8 mouse cellular contexts compared by ENCODE assay signal in the genomic region with DNA sequence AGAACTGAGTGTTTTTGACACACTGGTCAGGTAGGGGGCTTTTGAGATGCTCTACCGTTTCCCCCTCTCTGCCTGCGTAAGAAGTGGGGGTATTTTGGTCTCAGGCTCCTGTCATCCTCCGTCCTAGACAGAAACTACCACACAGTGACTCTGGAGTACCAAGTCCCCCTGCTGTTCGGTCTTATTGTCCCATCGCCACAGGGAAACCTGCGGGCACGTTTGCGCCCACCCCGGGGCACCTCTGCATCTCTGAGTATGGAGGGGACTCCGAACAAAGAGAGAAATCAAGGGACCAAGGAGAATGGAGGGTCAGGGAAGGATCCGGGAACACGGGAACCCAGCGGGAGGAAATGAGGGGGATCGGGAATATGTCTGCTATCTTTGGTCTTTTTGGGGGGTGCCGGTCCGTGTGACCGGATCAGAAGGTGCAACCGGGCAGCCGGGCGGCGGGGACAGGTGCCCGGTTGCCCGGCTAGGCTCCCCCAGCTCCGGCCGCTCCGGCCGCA. TPM values are rescaled to one million over a fixed set of nuclear protein-coding genes. Genes with fewer than 3 reads are reported as not detected.
DNase-seq lines count a peak whose midpoint lies in the region; ATAC-seq and TF ChIP-seq lines count a peak whose summit lies in the region.

No protein-coding gene starts in this region.

- peak; percentile 81 for DNase-seq in cerebellum, adult 9-10 months
- DNase-seq in cerebellum, postnatal 25 days: no peak
- peak; percentile 61 for DNase-seq in CH12.LX (ENCODE audit: extremely low read depth)
- peak; percentile 62 to 68 for DNase-seq in heart, postnatal 14 days
- peak; percentile 30 for DNase-seq in liver, adult 2 months (ENCODE audit: extremely low read depth, low read depth, low spot score)
- peak; percentile 60 for DNase-seq in midbrain, postnatal 0 days (ENCODE audit: low spot score)
- peak; percentile 71 for DNase-seq in thymus, postnatal 25 days

- ATAC-seq in embryonic facial prominence, embryonic 12.5 days (ENCODE audit: insufficient number of reproducible peaks, insufficient read depth, low FRiP score, low TSS enrichment): no peak; the same call in none of the 2 replicates
- peak; percentile 45 for ATAC-seq in midbrain, postnatal 0 days (ENCODE audit: low FRiP score)

- in situ Hi-C loops in CH12.LX (cut with MboI; ENCODE audit: low pct_ligation_motif_present, low pct_unique_long_range_greater_than_20kb, low sequenced_read_pairs): loop anchor here (10.0 to 25.0 kb wide), 2 partner anchors 614 to 777 kb away; a partner anchor contains a TSS

- H3K27ac ChIP-seq in CH12.LX (ENCODE audit: insufficient read depth, low read depth): peak overlapping the region; percentile 38
- H3K27ac ChIP-seq in embryonic facial prominence, embryonic 12.5 days: peak overlapping the region; percentile 99
- H3K27ac ChIP-seq in liver, adult 2 months (replicated peaks; ENCODE audit: insufficient read depth, low read depth, low read length): peak overlapping the region; percentile 95
- H3K27ac ChIP-seq in midbrain, postnatal 0 days (ENCODE audit: low read depth, low read length): peak overlapping the region; percentile 100

- H3K9ac ChIP-seq in CH12.LX (ENCODE audit: insufficient read depth, low read depth): peak overlapping the region; percentile 79
- H3K9ac ChIP-seq in embryonic facial prominence, embryonic 12.5 days: peak overlapping the region; percentile 82
- H3K9ac ChIP-seq in liver, adult 2 months (ENCODE audit: low read depth, low read length): peak overlapping the region; percentile 95
- H3K9ac ChIP-seq in midbrain, postnatal 0 days (replicated peaks; ENCODE audit: low read length, poor library complexity, severe bottlenecking): peak overlapping the region; percentile 89

- peak in 1 of 2 experiments; percentile 52; a peak in 2 of 4 replicates for TF ChIP-seq CTCF in CH12.LX (conservative IDR thresholded peaks at IDR 0.05 in 1 of 2, IDR thresholded peaks at IDR 0.05 in 1 of 2; ENCODE audit: low read depth in 2 of 2, low read length in 2 of 2)
- peak; percentile 61 for TF ChIP-seq CTCF in liver, adult 2 months (IDR thresholded peaks at IDR 0.05; ENCODE audit: low read depth, low read length)
- TF ChIP-seq CTCF in midbrain, postnatal 0 days (IDR thresholded peaks at IDR 0.05): peak; percentile 62

- peak; percentile 37 for TF ChIP-seq RAD21 in CH12.LX (IDR thresholded peaks at IDR 0.05; ENCODE audit: low read depth, low read length)

- no peaks in the 10 kb centered on the region for H3K9me3 ChIP-seq in CH12.LX (replicated peaks; ENCODE audit: low read length)
- H3K9me3 ChIP-seq in embryonic facial prominence, embryonic 12.5 days: no peaks in the 10 kb centered on the region
- H3K9me3 ChIP-seq in midbrain, postnatal 0 days (ENCODE audit: low read length): no peaks in the 10 kb centered on the region

- peak overlapping the region; percentile 35 for H3K4me2 ChIP-seq in CH12.LX (ENCODE audit: insufficient read depth, low read depth, poor library complexity, severe bottlenecking)
- peak overlapping the region; percentile 61 for H3K4me2 ChIP-seq in embryonic facial prominence, embryonic 12.5 days (replicated peaks)
- peak overlapping the region; percentile 79 for H3K4me2 ChIP-seq in midbrain, postnatal 0 days (ENCODE audit: low read depth, low read length, poor library complexity, severe bottlenecking)

- peaks cover 9 to 10% of the 10 kb centered on the region in 2 experiments for H3K36me3 ChIP-seq in CH12.LX (replicated peaks in 1 of 2; ENCODE audit: control insufficient read depth in 1 of 2, insufficient read depth in 1 of 2, low read length in 1 of 2)
- peaks cover 9% of the 10 kb centered on the region for H3K36me3 ChIP-seq in embryonic facial prominence, embryonic 12.5 days
- H3K36me3 ChIP-seq in liver, adult 2 months (ENCODE audit: control insufficient read depth, insufficient read depth, low read length): peaks cover 10% of the 10 kb centered on the region
- H3K36me3 ChIP-seq in midbrain, postnatal 0 days (ENCODE audit: insufficient read depth, low read length): peaks cover 8% of the 10 kb centered on the region

- no peaks in the 10 kb centered on the region for H3K27me3 ChIP-seq in CH12.LX (replicated peaks)
- H3K27me3 ChIP-seq in embryonic facial prominence, embryonic 12.5 days: no peaks in the 10 kb centered on the region
- no peaks in the 10 kb centered on the region for H3K27me3 ChIP-seq in liver, adult 2 months (ENCODE audit: control insufficient read depth, insufficient read depth, low read length)
- H3K27me3 ChIP-seq in midbrain, postnatal 0 days (ENCODE audit: insufficient read depth, low read length): no peaks in the 10 kb centered on the region

- H3K4me1 ChIP-seq in CH12.LX (ENCODE audit: control insufficient read depth in 1 of 2, insufficient read depth in 2 of 2): peaks cover 7 to 17% of the 10 kb centered on the region in 2 experiments; a peak in 3 of 4 replicates
- H3K4me1 ChIP-seq in embryonic facial prominence, embryonic 12.5 days: peaks cover 11% of the 10 kb centered on the region; the same call in 1 of the 2 replicates
- H3K4me1 ChIP-seq in liver, adult 2 months (ENCODE audit: control insufficient read depth, insufficient read depth, low read length): peaks cover 2% of the 10 kb centered on the region
- H3K4me1 ChIP-seq in midbrain, postnatal 0 days (ENCODE audit: insufficient read depth, low read length): peaks cover 12% of the 10 kb centered on the region

- H3K4me3 ChIP-seq in CH12.LX (replicated peaks in 1 of 3; ENCODE audit: low read depth in 2 of 3, low read length in 2 of 3, poor library complexity in 1 of 3): peak overlapping the region; percentile 60 to 69 (median 67)
- peak overlapping the region; percentile 64 for H3K4me3 ChIP-seq in embryonic facial prominence, embryonic 12.5 days
- peak overlapping the region; percentile 80 for H3K4me3 ChIP-seq in liver, adult 2 months (ENCODE audit: insufficient read depth, low read depth, low read length)
- peak overlapping the region; percentile 57 for H3K4me3 ChIP-seq in midbrain, postnatal 0 days (ENCODE audit: low read depth, low read length)

- under 1% methylated on average over 27 of the region's 27 CpGs for WGBS in embryonic facial prominence, embryonic 12.5 days
- WGBS in liver, adult 2 months: 1% methylated on average over 27 of the region's 27 CpGs
- WGBS in midbrain, postnatal 0 days: 1% methylated on average over 24 of the region's 27 CpGs

- dilution Hi-C loops in CH12.LX (cut with MboI; ENCODE audit: extremely low pct_ligation_motif_present, extremely low pct_unique_long_range_greater_than_20kb, low sequenced_read_pairs): no loop called here

- H3K79me2 ChIP-seq in CH12.LX (replicated peaks; ENCODE audit: control insufficient read depth, extremely low read depth, insufficient read depth, poor library complexity, severe bottlenecking): peaks cover 33% of the 10 kb centered on the region
- no peaks in the 10 kb centered on the region; the same call in 1 of the 2 replicates for H3K79me2 ChIP-seq in liver, adult 2 months (ENCODE audit: control insufficient read depth, insufficient read depth, low read length)

- intact Hi-C loops in heart, postnatal 14 days (cut with DNase I): loop anchor here (1.0 to 5.0 kb wide), 8 partner anchors 56 to 1193 kb away; no protein-coding TSS in a partner anchor

- TF ChIP-seq POLR2A in CH12.LX (IDR thresholded peaks at IDR 0.05; ENCODE audit: low read depth, low read length): no peak
- no peak for TF ChIP-seq POLR2A in liver, adult 2 months (IDR thresholded peaks at IDR 0.05; ENCODE audit: extremely low read depth, insufficient read depth, low read length)

- TF ChIP-seq EP300 in CH12.LX (IDR thresholded peaks at IDR 0.05; ENCODE audit: low read length): no peak

TF ChIP-seq in CH12.LX, 34 proteins besides CTCF, POLR2A, EP300 and RAD21 (continues in another document):
- TF ChIP-seq ZMIZ1 (IDR thresholded peaks at IDR 0.05; ENCODE audit: low read depth, low read length) (no peak), MYC (IDR thresholded peaks at IDR 0.05; ENCODE audit: low read depth, low read length) (no peak), E2F4 (IDR thresholded peaks at IDR 0.05; ENCODE audit: insufficient replicate concordance, low read depth, low read length) (no peak), BHLHE40 (IDR thresholded peaks at IDR 0.05; ENCODE audit: low read depth, low read length) (no peak), ZC3H11A (IDR thresholded peaks at IDR 0.05; ENCODE audit: low read depth, low read length) (no peak), GABPA (IDR thresholded peaks at IDR 0.05; ENCODE audit: insufficient replicate concordance, low read depth, low read length) (no peak), NRF1 (IDR thresholded peaks at IDR 0.05; ENCODE audit: low read depth, low read length) (no peak), UBTF (IDR thresholded peaks at IDR 0.05; ENCODE audit: low read depth, low read length) (peak; percentile 71; the same call in 1 of the 2 replicates), TBP (conservative IDR thresholded peaks at IDR 0.05; ENCODE audit: low read depth, low read length) (no peak), USF1 (IDR thresholded peaks at IDR 0.05; ENCODE audit: low read depth, low read length) (no peak), SMC3 (IDR thresholded peaks at IDR 0.05; ENCODE audit: low read depth, low read length) (peak; percentile 43), PAX5 (IDR thresholded peaks at IDR 0.05; ENCODE audit: low read length) (no peak), CHD2 (IDR thresholded peaks at IDR 0.05; ENCODE audit: low read length) (no peak), IRF4 (IDR thresholded peaks at IDR 0.05; ENCODE audit: low read depth, low read length) (peak; percentile 37; the same call in 1 of the 2 replicates), NELFE (IDR thresholded peaks at IDR 0.05; ENCODE audit: low read depth, low read length) (peak; percentile 99; the same call in 1 of the 2 replicates), USF2 (conservative IDR thresholded peaks at IDR 0.05; ENCODE audit: low read depth, low read length) (no peak), MEF2A (IDR thresholded peaks at IDR 0.05; ENCODE audit: borderline replicate concordance, low read depth, low read length) (no peak), JUND (conservative IDR thresholded peaks at IDR 0.05; ENCODE audit: low read depth, low read length) (no peak), POLR2AphosphoS2 (IDR thresholded peaks at IDR 0.05; ENCODE audit: low read depth, low read length) (no peak; the same call in 1 of the 2 replicates), TCF12 (IDR thresholded peaks at IDR 0.05; ENCODE audit: low read depth, low read length) (no peak)

RNA-seq across cellular contexts. Expression of a gene that starts 0.6 kb away (rescaled TPM):
- total RNA-seq in CH12.LX (2012; rRNA removed): 6.3 and 6.6 TPM in 2 replicates
- total RNA-seq in CH12.LX (2014; rRNA removed): 21.0 and 23.7 TPM in 2 replicates
- 15.8 and 17.5 TPM in 2 replicates for polyA plus RNA-seq in CH12.LX (2012; ENCODE audit: insufficient read length, low read depth)
- polyA plus RNA-seq in embryonic facial prominence, embryonic 12.5 days (2016; fragmentation: Nextera tagmentation; extraction: Ambion mirVana): 60.8 and 64.0 TPM in 2 replicates
- 10 to 100 TPM; 76.8 to 80.6 TPM for total RNA-seq in heart, postnatal 14 days (2021)
- total RNA-seq in liver, adult 2 months (2014; rRNA removed): 8.1 and 11.5 TPM in 2 replicates
- polyA plus RNA-seq in liver, adult 2 months (2012; rRNA removed): 1.3 and 1.9 TPM in 2 replicates
- 63.9 and 75.1 TPM in 2 replicates for total RNA-seq in midbrain, postnatal 0 days (2014; rRNA removed)
- 153 and 157 TPM in 2 replicates for polyA plus RNA-seq in midbrain, postnatal 0 days (2015; fragmentation: Nextera tagmentation; extraction: Ambion mirVana)

Comparison
In these comparisons a context has a peak if more than half of its experiments do, and no peak if none do; other contexts are left out.
1. DNase-seq: peak in cerebellum, adult 9-10 months (single experiment), CH12.LX (single experiment), heart, postnatal 14 days (2 of 2), liver, adult 2 months (single experiment), midbrain, postnatal 0 days (single experiment) and thymus, postnatal 25 days (single experiment); none in cerebellum, postnatal 25 days (0 of 2).
2. H3K27ac ChIP-seq: peak in every context shown above with its lines; median percentile 100 in midbrain, postnatal 0 days; 99 in embryonic facial prominence, embryonic 12.5 days; 95 in liver, adult 2 months; 38 in CH12.LX.
3. Peak in every context shown above with its lines, with median percentiles within 50 percentile points of each other: H3K4me2 ChIP-seq, H3K4me3 ChIP-seq and H3K9ac ChIP-seq.